Mouse (Mus musculus) G1E (cell line): Measurements from ENCODE around the gene Cgnl1. TPM values are rescaled to one million over a fixed set of nuclear protein-coding genes. Genes with fewer than 3 reads are reported as not detected.

Experiments
- ATAC-seq: 2 replicates; pipeline ENCODE4 v1.8.0; 2016; ENCODE audit warnings: mild to moderate bottlenecking; ENCODE audit not compliant: insufficient number of reproducible peaks, poor library complexity, low FRiP score, severe bottlenecking; ENCODE audit errors: extremely low read depth
- DNase-seq: peaks from one replicate; pipeline ENCODE4 v3.0.0; 2012; ENCODE audit warnings: low spot score
- H3K27me3 ChIP-seq: 2 replicates; pipeline ENCODE4 v1.6.1; 2012; ENCODE audit warnings: mild to moderate bottlenecking, low read length, inconsistent platforms; ENCODE audit not compliant: insufficient read depth
- H3K36me3 ChIP-seq: replicated peaks from 2 replicates; pipeline ENCODE3; 2012; ENCODE audit warnings: mild to moderate bottlenecking, inconsistent platforms
- H3K4me1 ChIP-seq: 2 replicates; pipeline ENCODE4 v1.6.1; 2012; ENCODE audit warnings: low read depth, low read length, inconsistent platforms, mixed read lengths; ENCODE audit not compliant: insufficient read depth
- H3K4me3 ChIP-seq: 2 replicates; pipeline ENCODE4 v1.5.1; 2012; ENCODE audit warnings: low read depth, mild to moderate bottlenecking, inconsistent platforms, low read length, moderate library complexity, mixed read lengths
- H3K9me3 ChIP-seq: replicated peaks from 2 replicates; pipeline ENCODE4 v1.6.1; 2012; ENCODE audit warnings: inconsistent platforms
- CTCF ChIP-seq: IDR thresholded peaks from 2 replicates; pipeline ENCODE4 v1.5.1; 2012; ENCODE audit warnings: low read depth, low read length, inconsistent platforms, mixed read lengths
- GATA1 ChIP-seq: IDR thresholded peaks from 2 replicates; pipeline ENCODE4 v1.6.1; 2012; ENCODE audit warnings: borderline replicate concordance, low read length, inconsistent platforms, mixed read lengths
- GATA2 ChIP-seq: IDR thresholded peaks from 2 replicates; pipeline ENCODE4 v1.6.1; 2012; ENCODE audit warnings: low read depth, low read length, inconsistent platforms, borderline replicate concordance
- POLR2AphosphoS5 ChIP-seq: IDR thresholded peaks from 2 replicates; pipeline ENCODE4 v1.6.1; 2012; ENCODE audit warnings: low read depth, low read length, inconsistent platforms; ENCODE audit not compliant: insufficient replicate concordance
- TAL1 ChIP-seq: conservative IDR thresholded peaks from 2 replicates; pipeline ENCODE4 v1.6.1; 2012; ENCODE audit warnings: low read depth, low read length, inconsistent platforms, mixed read lengths
- polyA plus RNA-seq: library from polyadenylated mRNA; stranded (reverse); fragments of >175 nt; gene quantifications from 2 replicates; pipeline ENCODE4 v1.2.3, GENCODE M21; 2012
- total RNA-seq, 2 experiments: library from RNA; stranded (forward) in 1 of 2; stranded (reverse) in 1 of 2; fragments of 200-1000 nt in 1 of 2; fragments of >200 nt in 1 of 2; fragmentation: Nextera tagmentation in 1 of 2; gene quantifications; 2 replicates each; pipeline ENCODE4 v1.2.3; 2014 to 2017

The Cgnl1 gene
- total and polyA plus RNA-seq, 3 experiments, result 0.98 to 1.6 (median 1.4) TPM

DNA sequence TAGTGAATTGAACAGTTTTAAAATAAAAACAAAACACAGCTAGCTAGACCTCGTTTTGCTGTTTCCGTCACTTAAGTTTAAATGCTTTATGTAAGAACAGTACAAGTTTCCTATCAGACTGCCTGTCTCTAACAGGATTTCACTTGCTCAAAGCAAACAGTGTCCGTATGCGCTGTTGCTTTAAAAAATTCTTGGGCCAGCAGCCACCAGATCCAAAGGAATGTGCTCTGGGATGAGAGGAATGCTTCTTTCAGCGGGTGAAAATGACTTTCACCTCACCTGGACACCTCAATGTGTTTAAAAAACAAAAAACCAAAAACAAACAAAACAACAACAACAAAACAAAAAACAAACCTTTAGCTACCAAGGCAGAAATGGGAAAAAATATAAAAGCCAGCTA, 54.4 kb downstream of the Cgnl1 start:
- Histone ChIP-seq H3K9me3 (no peaks in the 10 kb centered on the region), H3K4me3 (no peak overlapping the region), H3K36me3 (peaks cover 25% of the 10 kb centered on the region), H3K4me1 (peaks cover 20% of the 10 kb centered on the region), H3K27me3 (peaks cover 8% of the 10 kb centered on the region)
- TF ChIP-seq TAL1 (no peak), GATA2 (no peak), GATA1 (no peak), CTCF (no peak), POLR2AphosphoS5 (no peak)
- ATAC-seq, result no peak
- DNase-seq, result no peak

DNA sequence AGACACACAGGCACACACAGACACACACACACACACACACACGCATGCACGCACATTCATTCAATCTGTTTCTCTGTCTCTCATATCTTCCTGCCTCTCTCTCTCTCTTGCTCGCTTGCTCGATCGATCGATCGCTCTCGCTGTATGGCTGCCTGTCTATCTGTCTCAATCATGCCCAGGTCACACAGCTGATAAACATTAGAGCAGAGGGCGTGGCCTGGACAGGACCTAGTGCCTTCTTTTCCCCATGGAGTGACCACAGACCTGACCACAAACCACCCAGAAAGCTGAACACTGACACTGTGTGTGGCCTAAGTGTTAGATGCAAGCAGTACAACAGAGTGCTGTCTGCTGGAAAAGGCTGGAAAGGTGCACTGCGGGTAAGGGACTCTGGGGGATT, 60.6 kb downstream of the Cgnl1 start:
- Histone ChIP-seq H3K27me3 (peaks cover 7% of the 10 kb centered on the region), H3K36me3 (peaks cover 16% of the 10 kb centered on the region), H3K9me3 (no peaks in the 10 kb centered on the region), H3K4me1 (peaks cover 68% of the 10 kb centered on the region), H3K4me3 (peak overlapping the region; percentile 8; the same call in 1 of the 2 replicates)
- DNase-seq (no peak), ATAC-seq (0 out of 2 replicates have a peak, but pooled peaks have one; percentile 11)
- TF ChIP-seq CTCF, result no peak
- TF ChIP-seq GATA1, result no peak
- no peak for TF ChIP-seq POLR2AphosphoS5
- no peak for TF ChIP-seq TAL1
- no peak for TF ChIP-seq GATA2

DNA sequence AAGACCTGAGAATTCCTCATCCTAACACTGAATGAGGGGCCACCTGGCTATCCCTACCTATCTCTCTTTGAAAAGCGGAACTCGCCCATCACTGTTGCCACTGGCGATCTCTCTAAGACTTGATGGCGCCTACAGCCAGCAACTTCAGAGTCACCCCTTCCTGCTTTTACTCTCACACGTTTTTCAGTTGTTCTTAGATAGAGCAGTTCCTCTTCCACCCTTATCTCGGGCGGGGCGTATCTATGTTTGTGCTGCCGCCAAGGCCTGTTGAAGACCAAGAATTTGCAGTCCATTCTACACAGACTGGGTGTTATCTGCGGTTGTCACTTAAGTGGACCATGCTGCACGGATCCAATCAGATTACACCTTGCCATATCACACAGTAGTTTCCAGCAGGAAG, 62.2 kb downstream of the Cgnl1 start:
- no peaks in the 10 kb centered on the region for H3K9me3 ChIP-seq
- ATAC-seq (peak; percentile 66), DNase-seq (peak; percentile 28)
- H3K36me3 ChIP-seq, result peaks cover 18% of the 10 kb centered on the region
- H3K4me1 ChIP-seq, result peaks cover 69% of the 10 kb centered on the region
- H3K27me3 ChIP-seq, result peaks cover 9% of the 10 kb centered on the region
- no peak for TF ChIP-seq POLR2AphosphoS5
- TF ChIP-seq CTCF, result no peak
- no peak for TF ChIP-seq GATA2
- no peak for TF ChIP-seq GATA1
- no peak for TF ChIP-seq TAL1
- peak overlapping the region; percentile 18; the same call in 1 of the 2 replicates for H3K4me3 ChIP-seq

DNA sequence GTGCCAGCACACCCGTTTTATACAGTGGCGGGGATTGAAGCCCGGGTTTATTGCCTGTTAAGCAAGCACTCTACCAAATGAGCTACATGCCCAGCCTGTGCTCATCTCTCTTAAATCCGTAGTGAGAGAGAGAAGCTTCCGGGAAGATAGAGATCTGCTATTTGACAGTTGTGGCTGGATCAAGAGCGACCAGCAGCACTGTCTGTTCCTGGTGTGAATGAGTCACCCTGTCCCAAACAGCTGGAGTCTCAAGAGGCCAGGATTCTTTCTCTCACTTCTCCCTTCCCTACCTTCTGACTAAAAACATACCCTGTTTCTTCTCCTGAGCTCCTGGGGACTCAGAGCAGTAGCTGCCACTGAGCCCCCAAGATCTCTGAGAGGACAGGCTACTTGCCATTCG, 63.4 kb downstream of the Cgnl1 start:
- H3K9me3 ChIP-seq, result no peaks in the 10 kb centered on the region
- DNase-seq (no peak), ATAC-seq (peak; percentile 47)
- TF ChIP-seq GATA2 (no peak), CTCF (no peak), TAL1 (no peak), GATA1 (no peak), POLR2AphosphoS5 (no peak)
- H3K4me3 ChIP-seq, result no peak overlapping the region
- H3K4me1 ChIP-seq, result peaks cover 65% of the 10 kb centered on the region
- H3K27me3 ChIP-seq, result peaks cover 9% of the 10 kb centered on the region
- peaks cover 13% of the 10 kb centered on the region for H3K36me3 ChIP-seq

DNA sequence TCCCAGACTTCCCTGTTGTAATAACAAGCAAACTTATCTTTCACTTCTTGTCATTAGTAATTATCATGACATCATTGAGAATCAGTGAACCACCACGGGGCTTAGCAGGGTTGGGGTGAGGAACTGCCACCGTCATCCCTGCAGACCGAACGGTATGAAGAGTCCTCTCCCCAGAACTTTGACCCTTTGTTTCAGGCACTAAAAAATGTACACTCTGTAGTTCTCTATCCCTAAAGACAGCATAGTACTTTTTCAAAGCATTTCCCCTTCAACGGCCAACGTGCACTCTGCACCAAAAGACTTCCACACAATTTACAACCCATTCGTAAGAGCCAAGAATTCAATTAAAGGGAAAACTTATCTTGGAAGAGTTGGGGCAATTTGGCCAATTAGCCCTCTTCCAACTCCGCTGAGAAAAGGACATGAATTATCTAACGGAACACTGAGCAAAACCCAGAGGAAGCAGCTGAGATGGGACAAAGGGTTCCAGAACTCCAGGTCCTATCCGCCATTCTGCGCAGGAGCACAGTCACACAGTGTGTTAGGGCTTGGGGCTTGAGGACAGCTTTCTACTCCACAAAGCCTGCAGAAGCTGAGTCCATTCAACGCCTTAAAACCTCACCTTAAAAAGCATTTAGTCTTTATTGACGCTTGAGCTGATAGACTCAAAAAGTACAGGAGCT, 66.9 kb downstream of the Cgnl1 start:
- DNase-seq, result no peak
- Histone ChIP-seq H3K36me3 (peaks cover 14% of the 10 kb centered on the region), H3K4me1 (peaks cover 60% of the 10 kb centered on the region), H3K9me3 (no peaks in the 10 kb centered on the region), H3K4me3 (no peak overlapping the region), H3K27me3 (peaks cover 12% of the 10 kb centered on the region)
- TF ChIP-seq POLR2AphosphoS5 (no peak), TAL1 (no peak), CTCF (no peak), GATA1 (no peak)
- ATAC-seq, result no peak

DNA sequence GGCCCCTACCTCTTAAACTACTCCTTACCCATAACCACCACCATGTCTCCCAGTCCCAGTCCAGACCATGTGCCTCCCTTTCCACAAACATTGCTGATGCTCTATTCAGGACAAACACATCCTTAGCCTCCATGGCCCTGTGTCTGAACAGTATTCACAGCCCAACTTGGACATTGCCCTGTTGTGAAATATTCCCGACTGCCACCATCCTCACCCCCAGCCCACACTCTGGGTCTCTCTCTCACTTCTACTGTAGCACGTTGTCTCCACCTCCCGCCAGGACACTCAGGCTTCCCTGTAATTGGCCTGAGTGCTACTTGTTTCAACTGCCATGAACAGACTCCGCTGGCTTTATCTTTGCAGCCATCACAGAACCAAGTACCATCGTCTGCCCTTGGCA, 72.3 kb downstream of the Cgnl1 start:
- ATAC-seq (no peak), DNase-seq (no peak)
- peaks cover 3% of the 10 kb centered on the region for H3K36me3 ChIP-seq
- H3K27me3 ChIP-seq, result peaks cover 8% of the 10 kb centered on the region; the same call in 1 of the 2 replicates
- no peak overlapping the region for H3K4me3 ChIP-seq
- no peaks in the 10 kb centered on the region for H3K9me3 ChIP-seq
- H3K4me1 ChIP-seq, result peaks cover 26% of the 10 kb centered on the region; the same call in 1 of the 2 replicates
- TF ChIP-seq GATA1 (no peak), TAL1 (no peak), GATA2 (no peak), CTCF (no peak), POLR2AphosphoS5 (no peak)
